Mouse (Mus musculus) embryonic facial prominence, embryonic 13.5 days (tissue): ENCODE measurements around the gene Sprr4. TPM values are rescaled to one million over a fixed set of nuclear protein-coding genes. Genes with fewer than 3 reads are reported as not detected.

ENCODE experiments used
- ATAC-seq: fragments of 200-750 bp; cut with Nextera tagmentation; 2 replicates; pipeline ENCODE4 v1.8.0; 2017; ENCODE audit warnings: low read depth; ENCODE audit not compliant: insufficient number of reproducible peaks, insufficient read depth, low FRiP score, low TSS enrichment
- H3K27ac ChIP-seq: fragments of 300-500 bp; sonication (generic); 2 replicates; pipeline ENCODE4 v1.5.1; 2015; ENCODE audit warnings: moderate library complexity, mild to moderate bottlenecking, inconsistent platforms
- H3K27me3 ChIP-seq: fragments of 300-500 bp; sonication (generic); 2 replicates; pipeline ENCODE4 v1.6.1; 2015; ENCODE audit warnings: mild to moderate bottlenecking, inconsistent platforms
- H3K36me3 ChIP-seq: fragments of 300-500 bp; sonication (generic); 2 replicates; pipeline ENCODE4 v1.6.1; 2015; ENCODE audit warnings: mild to moderate bottlenecking, inconsistent platforms
- H3K4me1 ChIP-seq: fragments of 300-500 bp; sonication (generic); 2 replicates; pipeline ENCODE4 v1.6.1; 2015; ENCODE audit warnings: inconsistent platforms
- H3K4me2 ChIP-seq: fragments of 300-500 bp; sonication (generic); 2 replicates; pipeline ENCODE4 v1.6.1; 2015; ENCODE audit warnings: moderate library complexity, mild to moderate bottlenecking, inconsistent platforms
- H3K4me3 ChIP-seq: fragments of 300-500 bp; sonication (generic); 2 replicates; pipeline ENCODE4 v1.5.1; 2015; ENCODE audit warnings: mild to moderate bottlenecking, inconsistent platforms
- H3K9ac ChIP-seq: fragments of 300-500 bp; sonication (generic); 2 replicates; pipeline ENCODE4 v1.6.1; 2015; ENCODE audit warnings: mild to moderate bottlenecking, inconsistent platforms
- H3K9me3 ChIP-seq: fragments of 300-500 bp; sonication (generic); 2 replicates; pipeline ENCODE4 v1.6.1; 2016; ENCODE audit warnings: inconsistent platforms
- WGBS: fragments of 180-500 bp; shearing (Covaris S2); methylation state at CpG from one replicate; pipeline ENCODE4 v1.1.7; 2015; ENCODE audit warnings: mixed read lengths; 5-methylcytosine and 5-hydroxymethylcytosine counted together
- polyA plus RNA-seq: library from polyadenylated mRNA; unstranded; fragments of >200 nt; fragmentation: Nextera tagmentation; extraction: Ambion mirVana; gene quantifications from 2 replicates; pipeline ENCODE4 v1.2.1, GENCODE M21; 2015

Sprr4 gene
- polyA plus RNA-seq, 1 experiment from 2014 or later: not detected

DNA sequence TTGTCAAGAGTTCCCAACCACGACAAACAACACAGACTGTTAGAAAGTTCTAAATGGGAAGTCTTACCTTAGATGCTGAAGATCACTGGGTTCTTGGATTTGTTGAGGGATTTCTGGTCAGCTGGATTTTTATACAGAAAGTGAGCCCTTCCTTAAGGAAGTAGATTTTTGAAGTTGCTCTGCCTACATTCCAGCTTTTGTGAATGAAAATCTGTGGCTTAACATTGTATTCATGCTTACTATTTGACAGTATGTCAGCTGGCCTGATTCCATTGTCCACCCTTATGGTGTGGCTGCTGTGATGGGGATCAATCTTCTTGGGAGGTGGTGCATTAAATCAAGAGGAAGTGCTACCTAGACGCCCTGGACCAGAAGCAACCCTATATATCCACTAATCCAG lies 41.7 kb downstream of the Sprr4 start, which contains the start of gene Sprr3:
Gene Sprr3 (minus strand): TSS at position 101 of the 400 bp plus-strand sequence.
- no peak for ATAC-seq
- H3K27me3 ChIP-seq: no peaks in the 10 kb centered on the region
- H3K27ac ChIP-seq: no peak within 1 kb of the TSS
- H3K4me1 ChIP-seq: no peaks in the 10 kb centered on the region
- no peak within 1 kb of the TSS for H3K9ac ChIP-seq
- WGBS: 62% methylated on average over 2 of the region's 2 CpGs
- H3K4me3 ChIP-seq: no peak within 1 kb of the TSS
- no peaks in the 10 kb centered on the region for H3K36me3 ChIP-seq
- no peak within 1 kb of the TSS for H3K4me2 ChIP-seq
- H3K9me3 ChIP-seq: no peaks in the 10 kb centered on the region

DNA sequence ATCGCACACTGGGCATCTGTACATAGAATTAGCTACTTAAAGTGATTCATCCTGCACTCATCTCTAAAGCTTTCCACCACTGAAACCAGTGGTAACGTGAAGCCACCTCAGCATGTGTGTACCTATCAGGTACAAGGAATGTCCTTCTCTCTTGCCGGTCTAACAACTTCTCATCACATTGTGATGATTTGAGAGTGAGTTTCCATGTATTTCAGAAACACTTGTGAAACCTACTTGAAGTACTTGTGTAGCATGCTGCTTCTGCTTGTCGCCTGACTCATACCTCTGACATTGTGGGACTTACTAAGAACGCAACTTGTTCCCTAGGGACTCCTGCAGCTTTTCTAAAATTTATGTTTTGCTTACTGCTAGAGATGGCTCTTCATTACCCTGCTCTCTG lies 45.1 kb downstream of the Sprr4 start:
- Histone ChIP-seq H3K4me3 (no peak overlapping the region), H3K27me3 (no peaks in the 10 kb centered on the region), H3K9me3 (no peaks in the 10 kb centered on the region), H3K36me3 (no peaks in the 10 kb centered on the region), H3K4me2 (no peak overlapping the region), H3K27ac (no peak overlapping the region), H3K4me1 (no peaks in the 10 kb centered on the region), H3K9ac (no peak overlapping the region)
- ATAC-seq: no peak
- WGBS: 88% methylated on average over 5 of the region's 5 CpGs

Other genes with a start within 250 kb of the Sprr4 start
- 0.56 TPM in 1 of 2 replicates, not detected in the other for gene Sprr2a3, start 215.1 kb downstream of the Sprr4 start, polyA plus RNA-seq
- not detected in 2 replicates for gene Sprr2b, start 183.9 kb downstream of the Sprr4 start, polyA plus RNA-seq
- not detected in 2 replicates for gene Sprr2d, start 161.4 kb downstream of the Sprr4 start, polyA plus RNA-seq
- not detected in 2 replicates for gene Sprr2e, start 148.3 kb downstream of the Sprr4 start, polyA plus RNA-seq
- gene Sprr2f, start 135.3 kb downstream of the Sprr4 start, polyA plus RNA-seq: not detected in 2 replicates
- not detected in 2 replicates for gene Sprr2h, start 114.8 kb downstream of the Sprr4 start, polyA plus RNA-seq
- not detected in 2 replicates for gene Sprr2i, start 92.5 kb downstream of the Sprr4 start, polyA plus RNA-seq
- gene Sprr2j-ps, start 82.4 kb downstream of the Sprr4 start, polyA plus RNA-seq: not detected in 2 replicates
- 10.1 and 18.9 TPM in 2 replicates for gene Gm9774, start 71.1 kb downstream of the Sprr4 start, polyA plus RNA-seq
- not detected in 2 replicates for gene Sprr2k, start 67.9 kb downstream of the Sprr4 start, polyA plus RNA-seq
- 1.0 TPM in 1 of 2 replicates, not detected in the other for gene Sprr1b, start 61.7 kb downstream of the Sprr4 start, polyA plus RNA-seq
- gene Sprr3, start 41.8 kb downstream of the Sprr4 start, polyA plus RNA-seq: not detected in 2 replicates
- gene Sprr1a, start 14.6 kb downstream of the Sprr4 start, polyA plus RNA-seq: 21.6 and 26.7 TPM in 2 replicates
- gene 2310046K23Rik, start 34.0 kb upstream of the Sprr4 start, polyA plus RNA-seq: not detected in 2 replicates
- 0.14 TPM in 1 of 2 replicates, not detected in the other for gene Ivl, start 73.2 kb upstream of the Sprr4 start, polyA plus RNA-seq
- gene Smcp, start 88.5 kb upstream of the Sprr4 start, polyA plus RNA-seq: not detected in 2 replicates
- not detected in 2 replicates for gene 2210017I01Rik, start 107.0 kb upstream of the Sprr4 start, polyA plus RNA-seq
- not detected in 2 replicates for gene Lce6a, start 121.2 kb upstream of the Sprr4 start, polyA plus RNA-seq
- gene Lce1a1, start 147.8 kb upstream of the Sprr4 start, polyA plus RNA-seq: not detected in 2 replicates
- gene Lce1b, start 156.4 kb upstream of the Sprr4 start, polyA plus RNA-seq: not detected in 2 replicates
- not detected in 2 replicates for gene Lce1a2, start 169.8 kb upstream of the Sprr4 start, polyA plus RNA-seq
- not detected in 2 replicates for gene Lce1c, start 178.8 kb upstream of the Sprr4 start, polyA plus RNA-seq
- not detected in 2 replicates for gene Lce1d, start 186.7 kb upstream of the Sprr4 start, polyA plus RNA-seq
- not detected in 2 replicates for gene Lce1e, start 208.6 kb upstream of the Sprr4 start, polyA plus RNA-seq
- gene Lce1f, start 219.9 kb upstream of the Sprr4 start, polyA plus RNA-seq: not detected in 2 replicates
- not detected in 2 replicates for gene Gm38119, start 238.6 kb upstream of the Sprr4 start, polyA plus RNA-seq